Mouse (Mus musculus) G1E (cell line): Measurements from ENCODE around the gene Cnbd2.

Experiments used
- CTCF ChIP-seq: IDR thresholded peaks from 2 replicates; pipeline ENCODE4 v1.5.1; 2012; ENCODE audit warnings: low read depth, low read length, inconsistent platforms, mixed read lengths
- GATA1 ChIP-seq: IDR thresholded peaks from 2 replicates; pipeline ENCODE4 v1.6.1; 2012; ENCODE audit warnings: borderline replicate concordance, low read length, inconsistent platforms, mixed read lengths

- no peak for TF ChIP-seq CTCF
- no peak for TF ChIP-seq GATA1
Measured at GRCm38 (mm10) chr2:156312297-156312897, at the start of gene Cnbd2, which contains the start of gene Scand1.
